Mouse (Mus musculus) neural tube, embryonic 13.5 days (tissue): ENCODE measurements at regions not wholly inside any gene's neighbourhood (a gene's known extent, or its start where the extent isn't known, plus 50 kb on each side); places are given as distances from the start of the nearest gene placed in this dataset.

ENCODE experiments used
- ATAC-seq: fragments of 200-750 bp; cut with Nextera tagmentation; 2 replicates; pipeline ENCODE4 v1.8.0; 2017; ENCODE audit warnings: low read depth, mild to moderate bottlenecking, moderate TSS enrichment, moderate library complexity
- H3K27ac ChIP-seq: fragments of 300-500 bp; sonication (generic); replicated peaks from 2 replicates; pipeline ENCODE4 v1.5.1; 2015; ENCODE audit warnings: moderate library complexity, mild to moderate bottlenecking, inconsistent platforms
- H3K27me3 ChIP-seq: fragments of 300-500 bp; sonication (generic); 2 replicates; pipeline ENCODE4 v1.6.1; 2015; ENCODE audit warnings: mild to moderate bottlenecking, inconsistent platforms
- H3K36me3 ChIP-seq: fragments of 300-500 bp; sonication (generic); 2 replicates; pipeline ENCODE4 v1.6.1; 2015; ENCODE audit warnings: mild to moderate bottlenecking, inconsistent platforms
- H3K4me1 ChIP-seq: fragments of 300-500 bp; sonication (generic); replicated peaks from 2 replicates; pipeline ENCODE4 v1.6.1; 2015; ENCODE audit warnings: inconsistent platforms
- H3K4me2 ChIP-seq: fragments of 300-500 bp; sonication (generic); 2 replicates; pipeline ENCODE4 v1.6.1; 2015; ENCODE audit warnings: inconsistent platforms, mild to moderate bottlenecking, moderate library complexity
- H3K4me3 ChIP-seq: fragments of 300-500 bp; sonication (generic); 2 replicates; pipeline ENCODE4 v1.5.1; 2015; ENCODE audit warnings: mild to moderate bottlenecking, inconsistent platforms
- H3K9ac ChIP-seq: fragments of 300-500 bp; sonication (generic); 2 replicates; pipeline ENCODE4 v1.6.1; 2015; ENCODE audit warnings: moderate library complexity, mild to moderate bottlenecking, inconsistent platforms
- H3K9me3 ChIP-seq: fragments of 300-500 bp; sonication (generic); 2 replicates; pipeline ENCODE4 v1.6.1; 2016; ENCODE audit warnings: inconsistent platforms
- WGBS: fragments of 180-500 bp; shearing (Covaris S2); methylation state at CpG from one replicate; pipeline ENCODE4 v1.1.7; 2015; 5-methylcytosine and 5-hydroxymethylcytosine counted together

DNA sequence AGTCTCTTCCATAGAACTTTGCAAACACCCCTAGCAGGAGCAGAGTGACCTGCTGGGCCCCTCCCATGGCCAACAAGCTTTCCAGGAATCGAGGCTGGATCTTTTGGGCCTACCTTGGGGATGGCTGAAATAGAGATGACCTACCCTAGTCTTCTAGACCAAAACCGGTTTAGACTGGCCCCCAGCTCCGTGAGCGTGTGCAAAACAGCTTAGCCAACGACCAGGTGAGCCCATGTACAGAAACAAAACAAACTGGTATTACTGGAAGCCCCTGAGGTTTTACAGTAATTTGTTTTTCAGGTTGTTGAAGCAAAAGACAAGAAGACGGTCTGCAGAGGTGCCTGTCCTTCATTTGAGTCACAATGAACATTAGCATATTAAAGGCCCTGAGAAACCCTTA, 203.1 kb downstream of the Bcor start:
- Histone ChIP-seq H3K27me3 (no peaks in the 10 kb centered on the region), H3K9ac (no peak overlapping the region), H3K36me3 (no peaks in the 10 kb centered on the region), H3K4me2 (no peak overlapping the region), H3K4me3 (no peak overlapping the region), H3K4me1 (no peaks in the 10 kb centered on the region), H3K27ac (no peak overlapping the region), H3K9me3 (no peaks in the 10 kb centered on the region)
- 51% methylated on average over 6 of the region's 6 CpGs for WGBS
- no peak for ATAC-seq

DNA sequence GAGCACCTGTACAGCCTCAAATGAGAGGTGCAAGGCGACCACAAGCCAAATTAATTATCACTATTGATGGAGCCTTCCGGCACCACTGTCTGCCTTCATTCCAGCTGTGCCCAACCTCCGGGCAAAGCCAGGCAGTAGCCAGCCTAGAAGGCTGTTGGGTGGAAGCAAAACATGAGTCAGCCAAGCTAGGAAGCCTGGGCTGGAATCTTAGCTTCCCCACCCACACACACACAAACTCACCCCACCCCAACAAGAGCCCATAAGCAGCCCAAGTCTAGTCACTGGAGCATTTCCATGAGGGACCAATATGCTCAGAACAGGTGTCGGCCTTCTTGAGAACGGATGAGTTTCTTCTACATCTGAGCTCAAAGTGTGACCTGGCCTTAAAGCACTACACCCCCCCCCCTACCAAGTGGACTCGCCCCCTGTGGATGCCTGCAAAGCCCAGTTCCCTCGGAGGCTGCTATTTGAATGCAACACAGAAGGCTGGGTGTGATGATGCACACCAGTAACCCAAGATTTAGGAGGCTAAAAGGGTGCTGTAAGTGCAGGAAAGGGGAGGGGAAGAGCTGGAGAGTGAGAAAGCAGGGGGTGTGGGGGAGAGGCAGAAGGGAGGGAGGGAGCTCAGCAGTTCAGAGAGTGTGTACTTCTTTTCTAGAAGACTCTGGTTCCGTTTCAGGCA, 200.1 kb downstream of the Bcor start:
- Histone ChIP-seq H3K27ac (no peak overlapping the region), H3K4me3 (no peak overlapping the region), H3K9ac (no peak overlapping the region), H3K4me1 (no peaks in the 10 kb centered on the region), H3K27me3 (no peaks in the 10 kb centered on the region; the same call in 1 of the 2 replicates), H3K9me3 (no peaks in the 10 kb centered on the region), H3K36me3 (no peaks in the 10 kb centered on the region), H3K4me2 (no peak overlapping the region)
- no peak for ATAC-seq
- 68% methylated on average over 8 of the region's 8 CpGs for WGBS

DNA sequence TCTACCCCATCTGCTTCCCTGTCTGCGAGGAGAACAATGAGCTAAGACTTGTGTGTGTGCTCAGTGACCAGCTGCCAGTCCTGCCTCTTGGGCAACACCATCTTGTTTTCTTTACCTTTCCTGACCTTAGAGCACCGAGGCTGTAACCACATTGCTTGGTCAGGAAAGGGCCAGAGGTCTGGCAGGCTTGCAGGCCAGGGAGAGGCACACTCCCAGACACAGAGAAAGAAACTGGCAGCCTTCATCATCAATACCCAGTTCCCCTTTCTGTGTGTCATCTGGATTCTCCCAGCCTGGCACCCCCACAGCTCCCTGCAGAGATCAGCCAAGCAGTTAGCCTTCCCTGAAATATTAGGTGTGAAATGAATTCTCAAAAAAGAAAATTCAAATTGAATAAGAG, 198.8 kb downstream of the Bcor start:
- no peaks in the 10 kb centered on the region for H3K4me1 ChIP-seq
- H3K9ac ChIP-seq, result no peak overlapping the region
- H3K9me3 ChIP-seq, result no peaks in the 10 kb centered on the region
- H3K36me3 ChIP-seq, result no peaks in the 10 kb centered on the region
- no peak for ATAC-seq
- H3K4me2 ChIP-seq, result no peak overlapping the region
- no peak overlapping the region for H3K27ac ChIP-seq
- no peaks in the 10 kb centered on the region; the same call in 1 of the 2 replicates for H3K27me3 ChIP-seq
- H3K4me3 ChIP-seq, result no peak overlapping the region
- WGBS, result 48% methylated on average over 2 of the region's 2 CpGs

DNA sequence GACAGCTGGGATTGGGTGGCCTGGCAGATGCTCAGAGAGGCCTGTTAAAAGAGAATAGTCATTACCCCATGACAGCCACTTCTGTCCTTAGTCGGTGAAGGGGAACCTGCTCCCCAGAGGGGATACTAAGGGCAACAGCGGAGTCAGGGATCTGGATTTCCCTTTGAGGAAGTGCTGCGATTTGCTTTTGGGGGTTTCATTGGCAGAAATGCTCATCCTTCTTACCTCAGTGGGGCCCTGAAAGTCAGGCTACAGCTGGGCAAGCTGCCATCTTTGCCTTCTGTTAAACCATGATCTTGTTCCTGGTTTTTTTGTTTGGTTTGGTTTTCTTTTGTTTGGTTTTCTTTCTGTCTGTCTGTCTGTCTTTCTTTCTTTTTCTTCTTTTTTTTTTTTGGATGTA, 195.7 kb downstream of the Bcor start:
- H3K36me3 ChIP-seq, result no peaks in the 10 kb centered on the region
- no peak overlapping the region for H3K27ac ChIP-seq
- no peaks in the 10 kb centered on the region for H3K9me3 ChIP-seq
- H3K4me1 ChIP-seq, result no peaks in the 10 kb centered on the region
- H3K4me2 ChIP-seq, result no peak overlapping the region
- no peak for ATAC-seq
- peaks cover 8% of the 10 kb centered on the region; the same call in 1 of the 2 replicates for H3K27me3 ChIP-seq
- H3K4me3 ChIP-seq, result no peak overlapping the region
- 57% methylated on average over 3 of the region's 3 CpGs for WGBS
- no peak overlapping the region for H3K9ac ChIP-seq

DNA sequence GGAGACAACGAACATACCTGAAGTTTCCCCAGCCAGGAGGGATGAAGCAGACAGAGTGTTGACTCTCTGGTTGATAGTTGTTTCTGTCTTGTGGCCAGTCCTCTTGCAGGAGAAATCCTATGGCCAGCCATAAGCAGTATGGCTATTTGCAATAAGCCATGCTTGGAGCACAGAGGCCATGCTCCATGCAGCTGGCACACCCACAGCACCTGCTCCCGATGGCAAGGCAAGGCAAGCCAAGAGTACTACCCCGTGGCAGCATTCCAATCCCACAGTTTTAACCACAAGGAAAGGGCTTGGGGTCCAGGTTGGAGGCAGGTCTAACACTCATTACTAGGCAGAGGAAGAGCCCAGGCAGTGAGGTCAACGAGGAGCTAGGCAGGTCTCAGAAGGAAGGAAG, 181.5 kb downstream of the Bcor start:
- no peak overlapping the region for H3K4me3 ChIP-seq
- 86% methylated on average over 4 of the region's 4 CpGs for WGBS
- no peaks in the 10 kb centered on the region for H3K36me3 ChIP-seq
- H3K9ac ChIP-seq, result no peak overlapping the region
- H3K27ac ChIP-seq, result no peak overlapping the region
- H3K4me1 ChIP-seq, result no peaks in the 10 kb centered on the region
- H3K9me3 ChIP-seq, result no peaks in the 10 kb centered on the region
- no peak for ATAC-seq
- peaks cover 7% of the 10 kb centered on the region for H3K27me3 ChIP-seq
- no peak overlapping the region for H3K4me2 ChIP-seq

DNA sequence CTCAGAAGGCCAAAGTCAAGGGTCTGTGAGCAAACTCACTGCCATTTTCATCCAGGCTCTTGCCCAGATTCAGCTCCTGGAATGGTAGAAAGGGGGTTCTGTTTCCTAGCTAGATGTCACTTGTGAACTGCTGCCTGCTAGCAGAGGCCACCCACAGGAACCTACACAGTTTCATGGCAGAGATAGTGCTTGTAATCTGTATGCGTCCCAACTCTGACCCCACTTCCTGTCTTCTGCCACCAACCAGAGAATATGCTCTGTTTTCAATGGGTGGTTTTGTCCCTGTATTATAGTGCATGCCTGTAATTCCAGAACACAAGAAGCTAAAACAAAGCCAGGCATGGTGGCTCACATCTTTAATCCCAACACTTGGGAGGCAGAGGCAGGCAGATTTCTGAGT, 176.9 kb downstream of the Bcor start:
- H3K9ac ChIP-seq, result no peak overlapping the region
- no peaks in the 10 kb centered on the region; the same call in 1 of the 2 replicates for H3K4me1 ChIP-seq
- 95% methylated on average over 1 of the region's 1 CpGs for WGBS
- H3K4me3 ChIP-seq, result no peak overlapping the region
- H3K9me3 ChIP-seq, result no peaks in the 10 kb centered on the region
- ATAC-seq, result no peak
- no peak overlapping the region for H3K27ac ChIP-seq
- H3K4me2 ChIP-seq, result no peak overlapping the region
- peaks cover 5% of the 10 kb centered on the region for H3K27me3 ChIP-seq
- no peaks in the 10 kb centered on the region for H3K36me3 ChIP-seq
